Mouse (Mus musculus) hematopoietic stem cell, adult 5-6 weeks (primary cell): ENCODE measurements around the gene Slc6a20a. TPM values are rescaled to one million over a fixed set of nuclear protein-coding genes. Genes with fewer than 3 reads are reported as not detected.

Experiments used
- ATAC-seq, 2 experiments: fragments of 125-278 bp in 1 of 2; replicated peaks in 1 of 2; 2 replicates each; pipeline ENCODE4 v1.8.0; 2016 to 2017; ENCODE audit warnings: inconsistent platforms in 2 of 2, mild to moderate bottlenecking in 2 of 2, moderate number of reproducible peaks in 2 of 2, low read depth in 1 of 2, moderate TSS enrichment in 1 of 2; ENCODE audit not compliant: low FRiP score in 2 of 2, poor library complexity in 2 of 2, severe bottlenecking in 2 of 2, insufficient read depth in 1 of 2, low TSS enrichment in 1 of 2
- total RNA-seq: library from RNA; stranded (forward); fragments of 172-1452, 232-1000 nt; gene quantifications from 2 replicates; pipeline ENCODE4 v1.2.3, GENCODE M21; 2017

Gene Slc6a20a
- total RNA-seq, 1 experiment from 2014 or later = not detected

GRCm38 (mm10) chr9:123651369-123651768, 27.3 kb downstream of the Slc6a20a start:
- ATAC-seq = no peak

- ATAC-seq = no peak
These were observed 28.7 kb downstream of the Slc6a20a start for GRCm38 (mm10) chr9:123649785-123650511.

DNA sequence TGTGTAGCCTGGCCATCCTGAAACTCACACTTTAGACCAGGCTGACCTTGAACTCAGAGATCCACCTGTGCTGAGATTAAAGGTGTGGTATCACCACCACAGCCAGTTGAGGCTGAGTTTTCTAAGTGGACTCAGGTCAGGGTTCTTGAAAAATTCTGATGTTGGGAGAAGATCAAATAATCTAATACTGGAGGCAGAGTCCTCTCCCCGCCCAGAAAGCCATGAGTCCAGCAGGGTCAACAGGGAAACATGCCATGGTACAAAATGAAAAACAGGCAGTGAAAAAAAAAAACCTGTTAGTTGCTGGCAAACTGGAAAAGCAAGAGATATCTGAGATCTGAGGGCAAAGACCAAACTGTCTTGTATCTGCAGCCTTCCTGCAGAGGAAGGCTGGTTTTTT, 38.6 kb downstream of the Slc6a20a start:
- ATAC-seq = no peak

GRCm38 (mm10) chr9:123638668-123639089, 40.0 kb downstream of the Slc6a20a start:
- peak; percentile 72 to 73; a peak in 3 of 4 replicates for ATAC-seq

DNA sequence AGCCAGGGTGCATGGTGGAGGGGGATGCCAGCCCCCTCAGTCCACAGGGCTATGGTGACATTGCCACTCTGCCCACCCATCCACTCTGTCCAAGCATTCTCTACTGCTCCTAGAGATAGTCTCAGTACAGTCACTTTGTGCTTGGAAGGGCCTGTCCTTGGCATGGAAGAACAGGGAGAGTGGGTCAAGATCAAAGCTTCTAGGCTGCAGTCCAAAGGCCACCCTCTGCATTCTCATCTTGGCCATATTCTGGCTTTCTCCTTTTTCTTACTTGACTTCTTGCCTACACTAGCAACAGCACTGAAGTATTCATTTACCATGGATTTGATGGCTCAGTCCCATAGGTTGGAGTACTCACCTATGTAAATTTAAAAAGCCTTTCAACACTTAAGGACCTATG, 40.5 kb downstream of the Slc6a20a start:
- ATAC-seq = no peak

DNA sequence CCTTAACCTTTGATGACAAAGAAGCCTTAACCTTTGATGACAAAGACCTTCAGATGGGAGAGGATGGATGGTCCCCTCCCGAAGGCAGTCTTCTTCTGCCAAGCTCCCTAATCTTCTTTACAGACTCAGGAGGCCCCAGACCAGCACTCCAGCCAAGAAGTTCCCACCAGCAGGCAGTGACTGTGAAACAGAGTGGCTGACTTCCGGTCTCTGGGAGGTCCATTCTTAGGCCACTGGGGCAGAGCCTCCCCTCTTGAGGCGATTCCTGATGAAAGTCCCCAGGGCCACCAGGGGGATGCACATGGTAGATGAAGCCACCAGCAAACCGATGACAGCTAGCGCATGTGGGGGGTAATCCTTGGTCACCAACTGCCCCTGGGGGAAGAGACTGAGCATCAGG, 41.9 kb downstream of the Slc6a20a start:
- no peak for ATAC-seq

DNA sequence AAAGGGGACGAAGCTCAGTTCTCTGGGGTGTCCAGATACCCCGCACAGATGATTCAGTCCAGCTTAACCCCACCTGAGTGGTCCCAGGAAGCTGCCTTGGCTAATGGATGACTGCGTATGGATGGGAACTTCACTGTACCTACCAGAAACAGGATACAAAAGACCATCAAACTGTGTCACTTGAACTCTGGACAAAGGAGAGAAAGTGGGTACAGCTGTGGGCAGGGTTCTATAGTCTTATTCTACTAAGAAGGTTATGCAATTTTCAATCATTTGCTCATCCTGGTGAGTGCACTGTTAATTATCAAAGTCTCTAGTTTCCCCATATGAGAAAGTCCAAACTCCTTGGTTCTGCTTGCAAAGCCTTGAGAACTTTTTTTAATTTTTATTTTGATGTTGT, 45.7 kb downstream of the Slc6a20a start:
- no peak for ATAC-seq

DNA sequence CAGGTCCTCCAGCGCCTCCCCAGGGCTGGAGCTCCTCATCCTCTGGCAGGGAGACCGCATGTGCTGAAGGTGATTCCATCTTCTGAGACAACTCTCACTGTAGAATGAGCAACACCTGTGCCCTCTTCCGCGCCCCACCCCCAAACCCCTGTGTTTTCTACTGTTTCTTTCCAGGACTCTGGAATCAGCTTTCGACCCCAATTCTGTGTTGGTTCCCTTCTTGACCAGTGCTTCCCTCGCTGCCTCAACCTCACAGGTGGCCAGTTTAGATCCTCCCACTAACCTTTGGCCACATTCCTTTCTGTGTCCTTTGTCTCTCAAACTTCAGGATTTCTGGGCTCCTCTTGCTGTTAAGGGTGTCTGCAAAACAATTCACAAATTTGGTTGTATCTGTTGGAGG, 46.4 kb downstream of the Slc6a20a start, which contains the start of gene Slc6a20b:
TSS of gene Slc6a20b (minus strand) at position 285 of the 400 bp plus-strand sequence.
- no peak for ATAC-seq

DNA sequence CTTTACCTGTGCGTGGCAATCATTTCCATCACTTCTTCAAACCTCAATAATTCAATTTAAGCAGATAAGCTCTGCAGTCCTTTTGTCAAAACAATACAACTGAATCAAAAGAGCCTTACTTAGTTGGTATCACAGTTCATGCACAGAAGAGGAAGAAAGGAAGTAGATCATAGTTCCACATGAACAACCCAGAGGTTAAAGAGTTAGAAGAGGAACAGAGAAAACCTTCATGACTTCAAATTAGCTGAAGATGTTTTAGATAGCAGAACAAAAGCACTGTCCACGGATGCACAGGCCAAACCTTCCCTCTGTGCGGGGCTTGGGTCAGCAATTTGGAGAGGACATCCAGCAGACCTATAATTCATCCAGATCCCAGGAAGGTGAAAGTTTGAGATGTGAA, 47.0 kb downstream of the Slc6a20a start:
- ATAC-seq = no peak

DNA sequence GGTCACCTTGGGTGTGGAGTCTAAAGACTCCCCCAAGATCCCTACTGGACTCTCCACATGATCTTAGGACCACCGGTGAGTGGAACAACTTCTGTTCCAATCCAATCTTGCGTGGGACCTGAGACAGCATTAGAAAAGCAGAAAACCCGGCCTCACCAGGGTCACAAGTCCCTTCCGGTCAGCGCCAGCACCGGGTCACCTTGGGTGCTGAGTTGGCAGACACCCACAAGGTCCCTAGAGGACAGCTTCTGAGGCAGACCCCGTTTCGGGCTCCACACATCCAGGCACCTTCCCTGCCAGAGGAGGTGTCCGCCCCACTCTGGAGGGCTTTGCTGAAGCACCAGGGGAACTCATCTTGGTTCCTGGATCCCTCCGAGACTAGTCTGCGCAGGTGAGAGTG, 52.9 kb downstream of the Slc6a20a start:
- ATAC-seq = no peak

GRCm38 (mm10) chr9:123624741-123625140, 53.9 kb downstream of the Slc6a20a start:
- ATAC-seq = no peak

- ATAC-seq = no peak
These were observed 58.2 kb downstream of the Slc6a20a start for GRCm38 (mm10) chr9:123620311-123621098.

GRCm38 (mm10) chr9:123601529-123601928, 77.2 kb downstream of the Slc6a20a start:
- no peak for ATAC-seq

DNA sequence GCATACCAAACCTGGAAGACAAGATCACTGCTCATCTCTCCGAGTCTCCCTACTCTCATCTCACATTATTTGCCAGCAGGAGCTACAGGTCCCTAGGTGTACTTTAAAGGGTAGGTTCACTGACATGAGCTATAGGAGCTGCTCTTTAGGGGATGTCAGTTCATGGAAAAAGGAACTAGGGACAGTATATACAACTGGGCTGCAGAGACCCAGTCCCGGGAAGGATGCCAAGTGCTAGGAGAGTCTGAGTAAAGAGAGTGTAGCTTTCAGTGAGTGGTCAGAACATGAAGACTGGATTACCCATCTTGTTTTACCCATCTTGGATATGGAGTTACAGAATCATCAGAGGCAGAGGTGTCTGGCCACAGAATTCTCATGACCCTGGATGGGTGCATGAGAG, 81.3 kb downstream of the Slc6a20a start:
- no peak for ATAC-seq

GRCm38 (mm10) chr9:123596910-123597309, 81.8 kb downstream of the Slc6a20a start:
- no peak for ATAC-seq

GRCm38 (mm10) chr9:123595194-123595593, 83.5 kb downstream of the Slc6a20a start:
- ATAC-seq = no peak

DNA sequence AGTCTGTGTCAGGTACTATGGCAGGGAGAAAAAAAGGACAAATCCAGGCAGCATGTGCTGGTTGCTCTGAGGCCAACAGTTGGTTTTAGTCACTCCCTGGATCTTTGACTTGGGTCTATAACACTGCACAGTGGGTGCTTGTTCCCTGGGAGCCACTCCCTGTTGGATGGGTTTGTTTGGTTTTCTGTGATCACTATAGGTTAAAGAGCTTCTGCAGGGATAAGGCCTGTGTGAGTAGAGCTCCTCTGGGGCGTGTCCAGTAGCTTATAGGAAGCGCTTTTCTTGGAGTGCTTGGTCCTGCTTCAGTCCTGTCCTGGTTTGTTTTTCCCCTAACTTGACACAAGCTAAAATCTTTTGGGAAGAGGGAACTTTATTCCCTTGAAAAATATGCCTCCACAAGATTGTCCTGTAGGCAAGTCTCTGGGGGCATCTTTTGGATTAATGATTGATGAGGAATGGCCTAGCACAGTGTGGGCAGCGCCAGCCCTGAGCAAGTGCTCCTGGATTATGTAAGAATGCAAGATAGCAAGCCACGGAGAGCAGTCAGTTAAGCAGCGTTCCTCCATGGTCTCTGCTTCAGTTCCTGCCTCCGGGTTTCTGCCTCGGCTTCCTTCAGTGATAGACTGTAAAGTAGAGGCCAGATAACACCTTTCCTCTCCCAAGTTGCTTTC, 89.3 kb downstream of the Slc6a20a start:
- no peak for ATAC-seq
